Mouse (Mus musculus) gastrocnemius, adult 18-20 months (tissue): ENCODE measurements around the gene Il22ra1. TPM values are rescaled to one million over a fixed set of nuclear protein-coding genes. Genes with fewer than 3 reads are reported as not detected.
"Not testable (repeated sequence)": the region's sequence is repeated elsewhere in the genome, so short reads cannot be mapped to it uniquely, and the experiment has no call there.

Source experiments
- DNase-seq: peaks from one replicate; pipeline ENCODE4 v3.0.0; 2021; ENCODE audit warnings: low spot score
- long read RNA-seq, 2 experiments: library from polyadenylated mRNA; stranded (forward); transcript quantifications; one replicate each; pipeline ENCODE4 v2.0.0; 2021
- total RNA-seq, 2 experiments: library from RNA; stranded (reverse); gene quantifications; 2 replicates each; pipeline ENCODE4 v1.2.3; 2021

Il22ra1 gene
- total RNA-seq: not detected
- long read RNA-seq, experiment 1: 0 reads
- long read RNA-seq, experiment 2: 0 reads

- no peak for DNase-seq
These were observed at the start of gene Il22ra1 for GRCm38 (mm10) chr4:135727817-135728216. Gene Il22ra1, plus strand, starts transcription at chr4:135728172.

- no peak for DNase-seq
These were observed 48.7 kb upstream of the Il22ra1 start for GRCm38 (mm10) chr4:135679316-135679715.

GRCm38 (mm10) chr4:135681789-135682188 lies 46.2 kb upstream of the Il22ra1 start:
- no peak for DNase-seq

DNA sequence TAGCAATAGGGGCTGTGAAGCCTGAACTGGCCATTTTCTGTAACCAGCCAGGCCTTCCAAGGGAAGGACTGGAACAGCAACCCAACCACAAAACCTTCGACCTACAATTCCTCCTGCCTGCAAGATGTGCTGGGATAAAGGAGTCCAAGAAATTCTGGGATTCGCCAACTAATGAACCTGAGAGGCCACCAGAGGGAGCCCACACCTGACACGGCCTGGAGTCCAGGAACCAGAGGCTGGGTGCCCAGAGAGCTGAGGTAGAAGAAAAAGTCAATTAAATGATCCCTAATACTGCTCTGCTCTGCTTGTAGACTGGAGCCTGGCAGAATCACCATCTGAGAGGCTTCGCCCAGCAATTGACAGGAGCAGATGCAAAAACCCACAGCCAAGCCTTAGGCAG lies 44.4 kb upstream of the Il22ra1 start:
- DNase-seq: no peak

- no peak for DNase-seq
These were observed 43.2 kb upstream of the Il22ra1 start for GRCm38 (mm10) chr4:135684731-135685130.

- no peak for DNase-seq
These were observed 41.9 kb upstream of the Il22ra1 start, which contains the start of gene Ifnlr1 for GRCm38 (mm10) chr4:135685906-135686567. Gene Ifnlr1, plus strand, starts transcription at chr4:135686287.

- DNase-seq: no peak
These were observed 41.4 kb upstream of the Il22ra1 start for GRCm38 (mm10) chr4:135686568-135686953.

DNA sequence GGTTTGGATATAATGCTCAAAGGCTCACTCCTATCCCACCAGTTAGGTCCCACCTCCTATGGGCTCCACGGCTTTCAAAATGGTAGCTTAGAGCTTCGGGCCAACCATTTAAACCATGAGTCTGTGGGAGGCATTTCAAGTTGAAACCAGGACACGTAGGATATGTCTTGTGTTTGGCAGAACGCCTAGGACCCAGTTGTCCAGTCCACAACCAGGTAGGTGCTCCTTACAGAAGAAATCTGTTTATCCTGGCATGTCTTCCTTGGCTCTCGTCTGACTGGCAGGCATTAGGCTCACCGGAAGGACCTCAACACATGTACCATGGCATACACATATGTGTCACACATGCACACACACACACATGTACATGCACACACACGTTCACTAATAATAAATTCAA lies 38.2 kb upstream of the Il22ra1 start:
- no peak for DNase-seq

DNA sequence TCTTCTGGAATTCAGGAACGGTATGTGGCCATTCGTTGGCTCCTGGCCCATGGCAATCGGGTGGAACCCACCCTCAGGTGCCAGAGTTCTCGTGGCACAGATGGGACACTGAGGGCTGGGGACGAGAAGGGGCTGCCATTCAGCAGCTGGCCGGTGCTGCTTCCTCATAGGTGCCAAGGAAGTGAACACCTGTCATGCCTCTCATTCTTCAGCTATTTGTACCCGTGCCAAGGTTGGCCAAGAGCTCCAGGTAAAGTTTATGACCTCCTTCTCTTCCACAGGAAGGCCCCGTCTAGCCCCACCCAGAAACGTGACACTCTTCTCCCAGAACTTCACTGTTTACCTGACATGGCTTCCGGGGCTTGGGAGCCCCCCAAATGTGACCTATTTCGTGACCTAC lies 37.7 kb upstream of the Il22ra1 start:
- no peak for DNase-seq

DNA sequence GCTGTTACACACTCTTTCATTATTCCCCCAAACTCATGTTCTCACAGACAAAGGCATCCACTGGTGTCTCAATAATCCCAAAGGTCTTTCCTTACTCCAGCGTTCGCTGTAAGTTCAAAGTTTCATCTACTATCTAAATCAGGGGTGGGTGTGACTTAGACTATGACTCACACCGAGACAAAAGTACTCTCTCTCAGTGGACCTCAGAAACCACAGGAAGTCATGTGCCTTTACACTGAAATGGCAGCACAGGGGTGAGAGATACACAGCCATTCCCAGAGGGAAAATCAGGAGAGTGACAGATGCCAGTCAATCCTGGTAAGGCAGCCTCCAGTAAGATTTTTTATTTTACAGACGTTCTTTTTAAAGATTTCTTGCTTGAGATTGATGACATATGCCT lies 35.1 kb upstream of the Il22ra1 start:
- DNase-seq: no peak

GRCm38 (mm10) chr4:135698498-135698897 lies 29.5 kb upstream of the Il22ra1 start:
- no peak for DNase-seq

DNA sequence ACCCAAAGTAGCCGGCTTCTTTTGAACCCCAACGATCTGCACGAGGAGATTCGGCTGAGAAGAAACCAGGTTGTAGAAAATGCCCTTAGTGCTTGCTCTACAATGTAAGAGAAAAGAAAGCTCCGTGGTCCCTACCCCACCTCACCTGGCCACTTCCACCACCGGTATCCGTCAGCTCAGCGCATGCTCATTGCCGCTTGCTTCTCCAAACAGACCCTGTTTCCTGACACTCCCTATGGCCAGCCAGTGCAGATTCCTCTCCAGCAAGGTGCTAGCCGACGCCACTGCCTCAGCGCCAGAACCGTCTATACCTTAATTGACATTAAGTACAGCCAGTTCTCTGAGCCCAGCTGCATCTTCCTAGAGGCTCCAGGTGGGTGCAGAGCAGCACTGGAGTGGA lies 24.5 kb upstream of the Il22ra1 start:
- no peak for DNase-seq

DNA sequence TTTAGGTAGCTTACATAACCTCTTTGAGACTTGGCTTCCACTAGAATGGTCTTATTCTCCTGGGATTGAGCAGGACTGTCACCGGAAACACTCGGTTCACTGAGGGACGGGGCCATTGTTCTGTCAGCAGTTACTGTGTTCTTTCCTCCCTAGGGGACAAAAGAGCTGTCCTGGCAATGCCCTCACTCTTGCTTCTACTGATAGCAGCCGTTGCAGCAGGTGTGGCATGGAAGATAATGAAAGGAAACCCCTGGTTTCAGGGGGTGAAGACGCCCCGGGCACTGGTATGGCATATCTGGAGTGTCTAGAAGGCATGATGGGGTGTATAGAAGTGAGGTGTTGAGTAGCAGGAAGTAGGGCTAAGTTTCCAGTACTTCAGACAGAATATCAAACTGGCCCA lies 24.0 kb upstream of the Il22ra1 start:
- no peak for DNase-seq

- no peak for DNase-seq
These were observed 21.9 kb upstream of the Il22ra1 start for GRCm38 (mm10) chr4:135706045-135706444.

DNA sequence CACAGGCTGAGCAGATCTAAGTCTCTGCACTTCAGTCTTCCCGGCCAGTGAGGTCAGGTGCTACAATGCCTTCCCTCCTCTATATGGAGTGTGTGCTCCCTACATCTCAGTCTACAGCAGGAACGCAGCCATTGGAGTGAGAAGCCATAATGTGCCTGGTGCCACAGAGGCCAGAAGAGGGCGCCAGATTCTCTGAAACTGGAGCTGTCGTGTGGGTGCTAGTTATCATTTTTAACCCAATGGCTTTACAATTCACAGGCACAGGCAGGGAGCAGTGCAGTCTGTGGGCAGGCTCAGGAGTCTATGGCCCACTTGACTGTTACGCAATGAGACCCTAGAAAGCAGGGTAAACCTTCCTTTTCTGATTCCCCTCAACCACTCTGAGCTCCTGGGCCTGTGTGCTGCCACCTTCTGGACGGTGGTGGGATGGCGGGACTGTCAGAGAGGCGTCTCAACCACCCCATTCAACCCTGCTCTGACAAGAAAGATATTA lies 18.9 kb upstream of the Il22ra1 start:
- peak; percentile 72 for DNase-seq

DNA sequence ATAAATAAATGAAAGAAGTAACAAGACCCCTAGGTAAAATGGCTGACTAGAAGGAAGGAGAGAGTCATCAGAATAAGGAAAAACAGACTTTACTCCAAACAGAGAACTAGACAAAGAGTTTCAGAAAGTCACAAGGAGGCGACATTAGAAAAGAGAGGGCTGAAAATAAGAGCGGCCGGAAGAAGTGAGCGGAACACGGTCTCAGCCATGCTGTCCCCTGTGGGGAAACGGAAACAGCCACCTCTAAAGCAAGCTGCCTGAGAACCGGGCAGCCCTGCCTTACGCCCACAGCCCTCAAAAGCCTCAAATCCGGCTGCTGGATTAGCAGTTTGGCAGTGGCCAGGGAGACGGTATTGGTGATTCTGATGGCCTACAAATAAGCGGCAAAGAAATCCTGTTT lies 18.4 kb upstream of the Il22ra1 start:
- DNase-seq: no peak

GRCm38 (mm10) chr4:135710392-135710791 lies 17.6 kb upstream of the Il22ra1 start:
- DNase-seq: no peak

DNA sequence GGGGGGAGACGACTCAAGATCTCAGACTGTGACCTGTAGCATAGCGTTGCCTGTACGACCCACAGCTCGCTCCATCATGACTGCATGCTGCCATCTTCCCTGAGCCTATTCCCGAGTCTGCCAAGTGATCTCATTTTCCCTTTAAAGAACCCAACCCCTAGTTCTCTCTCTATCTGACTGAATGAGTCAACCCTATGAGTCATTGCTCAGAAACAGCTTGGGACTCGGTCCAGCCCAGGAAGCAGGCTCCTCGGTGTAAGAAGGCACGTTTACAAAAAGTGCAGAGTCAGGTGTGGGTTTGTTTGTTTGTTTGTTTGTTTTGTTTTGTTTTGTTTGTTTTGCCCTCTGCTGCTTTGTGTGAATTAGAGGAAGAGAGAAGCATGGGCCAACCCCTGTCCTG lies 13.2 kb upstream of the Il22ra1 start:
- peak; percentile 23 for DNase-seq

DNA sequence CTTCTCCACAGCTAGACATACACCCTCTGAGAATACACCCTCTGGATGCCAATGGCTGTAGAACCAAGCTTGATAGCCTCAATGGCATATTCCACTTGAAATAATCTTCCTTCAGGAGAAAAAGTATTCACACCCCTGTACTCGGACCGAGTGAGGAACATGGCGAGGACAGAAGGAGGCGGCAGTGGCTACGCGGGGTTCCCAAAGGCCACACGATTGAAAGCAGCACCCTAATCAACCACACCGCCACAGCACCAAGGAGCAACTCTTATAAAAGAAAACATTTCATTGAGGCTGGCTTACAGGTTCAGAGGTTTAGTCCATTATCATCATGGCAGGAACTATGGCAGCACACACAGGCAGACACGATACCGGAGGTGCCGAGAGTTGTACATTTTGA lies 11.5 kb upstream of the Il22ra1 start:
- not testable (repeated sequence) for DNase-seq

- DNase-seq: no peak
These were observed 5.3 kb upstream of the Il22ra1 start for GRCm38 (mm10) chr4:135722540-135723290.

- no peak for DNase-seq
These were observed 1.6 kb upstream of the Il22ra1 start for GRCm38 (mm10) chr4:135726416-135726815.

DNA sequence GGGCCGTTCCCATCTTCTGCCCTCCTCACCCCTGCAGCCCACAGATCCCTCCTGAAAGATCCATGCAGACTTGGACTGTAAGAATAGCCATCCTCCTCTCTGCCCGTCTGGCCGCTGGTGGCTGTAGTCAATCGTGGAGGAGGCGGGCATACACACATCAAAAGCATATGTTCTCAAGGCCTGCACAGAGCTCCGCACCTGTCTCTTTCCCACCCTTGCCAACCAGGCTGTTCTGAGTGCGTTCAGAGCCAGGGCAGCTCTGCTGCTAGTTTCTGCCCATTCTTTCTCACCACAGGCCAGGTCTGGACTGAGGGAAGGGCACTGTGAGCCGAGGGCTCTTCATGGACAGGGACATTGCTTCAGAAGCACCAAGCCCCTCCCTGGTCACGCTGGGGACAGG lies 2.2 kb downstream of the Il22ra1 start:
- DNase-seq: no peak

- DNase-seq: peak; percentile 24
These were observed 3.0 kb downstream of the Il22ra1 start for GRCm38 (mm10) chr4:135730951-135731350.
